Mouse (Mus musculus) embryonic facial prominence, embryonic 13.5 days (tissue): ENCODE measurements around the gene Kcnj11. TPM values are rescaled to one million over a fixed set of nuclear protein-coding genes. Genes with fewer than 3 reads are reported as not detected.
A peak's percentile ranks its signal among the peaks of the same experiment; 100 is the strongest.

Experiments
- ATAC-seq: fragments of 200-750 bp; cut with Nextera tagmentation; 2 replicates; pipeline ENCODE4 v1.8.0; 2017; ENCODE audit warnings: low read depth; ENCODE audit not compliant: insufficient number of reproducible peaks, insufficient read depth, low FRiP score, low TSS enrichment
- H3K27ac ChIP-seq: fragments of 300-500 bp; sonication (generic); 2 replicates; pipeline ENCODE4 v1.5.1; 2015; ENCODE audit warnings: moderate library complexity, mild to moderate bottlenecking, inconsistent platforms
- H3K27me3 ChIP-seq: fragments of 300-500 bp; sonication (generic); 2 replicates; pipeline ENCODE4 v1.6.1; 2015; ENCODE audit warnings: mild to moderate bottlenecking, inconsistent platforms
- H3K36me3 ChIP-seq: fragments of 300-500 bp; sonication (generic); 2 replicates; pipeline ENCODE4 v1.6.1; 2015; ENCODE audit warnings: mild to moderate bottlenecking, inconsistent platforms
- H3K4me1 ChIP-seq: fragments of 300-500 bp; sonication (generic); 2 replicates; pipeline ENCODE4 v1.6.1; 2015; ENCODE audit warnings: inconsistent platforms
- H3K4me2 ChIP-seq: fragments of 300-500 bp; sonication (generic); 2 replicates; pipeline ENCODE4 v1.6.1; 2015; ENCODE audit warnings: moderate library complexity, mild to moderate bottlenecking, inconsistent platforms
- H3K4me3 ChIP-seq: fragments of 300-500 bp; sonication (generic); 2 replicates; pipeline ENCODE4 v1.5.1; 2015; ENCODE audit warnings: mild to moderate bottlenecking, inconsistent platforms
- H3K9ac ChIP-seq: fragments of 300-500 bp; sonication (generic); 2 replicates; pipeline ENCODE4 v1.6.1; 2015; ENCODE audit warnings: mild to moderate bottlenecking, inconsistent platforms
- H3K9me3 ChIP-seq: fragments of 300-500 bp; sonication (generic); 2 replicates; pipeline ENCODE4 v1.6.1; 2016; ENCODE audit warnings: inconsistent platforms
- WGBS: fragments of 180-500 bp; shearing (Covaris S2); methylation state at CpG from one replicate; pipeline ENCODE4 v1.1.7; 2015; ENCODE audit warnings: mixed read lengths; 5-methylcytosine and 5-hydroxymethylcytosine counted together
- polyA plus RNA-seq: library from polyadenylated mRNA; unstranded; fragments of >200 nt; fragmentation: Nextera tagmentation; extraction: Ambion mirVana; gene quantifications from 2 replicates; pipeline ENCODE4 v1.2.1, GENCODE M21; 2015

Gene Kcnj11
- polyA plus RNA-seq = 0.27 TPM in 1 of 2 replicates, not detected in the other

DNA sequence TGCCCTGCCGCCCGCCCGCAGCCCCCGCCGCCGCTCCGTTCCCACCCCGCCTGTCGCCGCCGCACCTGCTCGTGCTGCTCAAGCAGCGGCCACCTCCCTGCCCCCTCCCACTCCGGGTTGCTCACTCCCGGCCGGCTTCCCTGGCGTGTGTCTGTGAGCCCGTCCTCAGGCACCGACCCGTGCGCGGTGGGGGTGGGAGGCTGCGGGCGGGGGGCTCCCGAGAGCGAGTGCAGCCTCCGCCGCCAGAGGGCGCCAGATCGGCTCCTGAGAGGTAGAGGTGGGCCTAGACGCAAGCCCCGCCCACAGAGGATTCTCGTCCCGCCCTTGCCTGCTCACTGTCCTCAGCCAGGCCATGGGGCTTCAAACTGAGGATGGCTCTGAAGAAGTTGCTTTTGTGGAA lies at the start of gene Kcnj11:
Kcnj11 (minus strand) TSS at position 202 of the 400 bp plus-strand sequence.
- Histone ChIP-seq H3K9me3 (no peaks in the 10 kb centered on the region), H3K36me3 (no peaks in the 10 kb centered on the region), H3K4me3 (peak within 1 kb of the TSS; percentile 51), H3K27ac (no peak within 1 kb of the TSS), H3K27me3 (peaks cover 34% of the 10 kb centered on the region), H3K4me2 (peak within 1 kb of the TSS; percentile 80), H3K4me1 (0 out of 2 replicates have a peak, but pooled peaks cover 3% of the 10 kb centered on the region), H3K9ac (peak within 1 kb of the TSS; percentile 68)
- peak; percentile 32 for ATAC-seq
- under 1% methylated on average over 34 of the region's 34 CpGs for WGBS

GRCm38 (mm10) chr7:46147417-46147816 lies 46.9 kb upstream of the Kcnj11 start:
- Histone ChIP-seq H3K27ac (no peak overlapping the region), H3K9ac (no peak overlapping the region)
- no peak for ATAC-seq

DNA sequence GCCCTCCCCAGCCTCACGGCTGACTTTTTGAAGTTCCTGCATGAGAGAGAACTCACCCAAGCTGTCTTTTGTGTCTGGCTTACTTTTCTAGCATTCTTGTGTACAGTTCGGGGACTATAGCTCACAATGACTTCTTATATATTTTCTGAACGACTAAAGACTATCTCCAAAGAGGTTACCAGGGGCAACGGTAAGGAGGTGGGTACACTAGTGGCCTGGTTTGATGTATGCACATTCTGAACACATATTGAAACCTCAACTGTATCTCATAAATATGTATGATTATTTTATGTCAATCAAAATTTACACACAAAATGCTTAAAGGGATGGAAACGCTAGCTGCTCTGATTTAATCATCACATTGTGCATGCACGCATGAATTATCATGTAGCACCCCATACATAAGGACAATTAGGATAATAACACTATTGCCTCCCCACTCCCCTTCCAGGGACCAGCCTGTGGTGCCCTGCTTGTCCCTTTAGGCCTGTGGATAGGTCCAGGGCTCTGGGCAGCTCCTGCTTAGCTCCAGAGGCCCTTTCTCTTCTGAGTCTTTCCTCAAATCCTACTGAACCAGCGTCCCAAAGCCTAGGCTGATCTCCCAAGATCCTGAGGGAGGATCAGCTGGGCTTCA lies 46.2 kb upstream of the Kcnj11 start:
- Histone ChIP-seq H3K9ac (no peak overlapping the region), H3K4me2 (no peak overlapping the region), H3K4me1 (no peaks in the 10 kb centered on the region), H3K4me3 (no peak overlapping the region), H3K27me3 (no peaks in the 10 kb centered on the region), H3K36me3 (no peaks in the 10 kb centered on the region), H3K27ac (no peak overlapping the region), H3K9me3 (no peaks in the 10 kb centered on the region)
- 73% methylated on average over 7 of the region's 7 CpGs for WGBS
- ATAC-seq = no peak

More at GRCm38 (mm10) chr7:46147417-46147816, 46.9 kb upstream of the Kcnj11 start:
- WGBS = 85% methylated on average over 7 of the region's 7 CpGs
- H3K4me3 ChIP-seq = no peak overlapping the region
- no peaks in the 10 kb centered on the region for H3K9me3 ChIP-seq
- H3K4me1 ChIP-seq = no peaks in the 10 kb centered on the region
- no peaks in the 10 kb centered on the region for H3K27me3 ChIP-seq
- no peak overlapping the region for H3K4me2 ChIP-seq
- H3K36me3 ChIP-seq = no peaks in the 10 kb centered on the region

DNA sequence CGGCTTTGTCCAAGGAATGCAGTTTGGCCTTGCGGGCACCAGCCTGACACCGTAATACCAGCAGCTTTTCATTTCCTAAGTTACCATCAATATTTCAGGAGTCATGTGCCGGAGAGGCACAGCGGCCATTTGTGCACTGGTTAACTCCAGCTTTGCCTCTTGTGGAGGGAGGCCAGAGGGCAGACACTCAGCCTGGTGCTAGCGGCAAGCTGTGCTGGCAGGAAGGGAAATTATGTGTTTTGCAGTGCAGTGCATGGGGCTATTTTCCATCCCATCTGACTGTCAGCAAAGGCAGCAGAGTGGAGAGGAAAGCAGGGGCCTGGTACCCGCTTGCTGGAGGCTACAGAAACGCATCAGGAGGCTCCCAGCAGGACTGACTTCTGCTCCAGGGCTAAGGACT lies 43.5 kb upstream of the Kcnj11 start:
- Histone ChIP-seq H3K4me2 (no peak overlapping the region), H3K9me3 (no peaks in the 10 kb centered on the region), H3K4me1 (no peaks in the 10 kb centered on the region), H3K9ac (no peak overlapping the region), H3K27me3 (no peaks in the 10 kb centered on the region), H3K36me3 (no peaks in the 10 kb centered on the region), H3K4me3 (no peak overlapping the region), H3K27ac (no peak overlapping the region)
- no peak for ATAC-seq
- WGBS = 75% methylated on average over 8 of the region's 8 CpGs

DNA sequence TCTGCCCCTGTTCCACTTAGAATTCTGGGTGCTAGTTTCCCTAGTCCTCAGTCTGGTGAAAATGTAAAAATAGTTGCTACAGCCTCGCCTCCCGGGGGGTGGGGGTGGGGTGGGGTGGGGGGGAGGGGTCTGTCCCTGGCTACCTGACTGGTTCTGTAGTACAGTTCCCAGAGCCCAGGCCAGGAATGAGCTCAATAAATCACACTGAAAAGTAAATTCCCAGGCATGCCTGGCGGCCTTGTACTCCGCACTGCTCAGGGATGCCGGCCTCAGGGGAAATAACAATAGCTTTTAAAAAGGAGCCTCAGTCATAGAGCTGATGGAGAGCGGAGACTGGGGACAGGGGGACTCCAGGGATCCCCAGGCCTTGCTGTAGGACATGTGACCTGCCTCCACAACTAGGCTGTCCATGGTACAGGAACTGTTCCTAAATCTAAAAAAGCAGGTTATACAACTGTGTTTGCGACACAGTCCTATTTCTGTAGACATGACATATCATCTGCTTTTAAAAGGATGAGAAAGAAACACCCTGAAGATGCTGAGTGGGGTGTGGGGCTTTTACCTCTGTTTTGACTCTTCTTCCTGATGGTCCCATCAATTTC lies 37.9 kb upstream of the Kcnj11 start:
- no peak overlapping the region for H3K4me2 ChIP-seq
- no peaks in the 10 kb centered on the region for H3K36me3 ChIP-seq
- H3K27ac ChIP-seq = no peak overlapping the region
- no peak overlapping the region for H3K9ac ChIP-seq
- H3K4me1 ChIP-seq = peaks cover 11% of the 10 kb centered on the region
- no peak overlapping the region for H3K4me3 ChIP-seq
- no peak for ATAC-seq
- 0 out of 2 replicates have a peak, but pooled peaks cover 3% of the 10 kb centered on the region for H3K27me3 ChIP-seq
- WGBS = 38% methylated on average over 7 of the region's 7 CpGs
- no peaks in the 10 kb centered on the region for H3K9me3 ChIP-seq

DNA sequence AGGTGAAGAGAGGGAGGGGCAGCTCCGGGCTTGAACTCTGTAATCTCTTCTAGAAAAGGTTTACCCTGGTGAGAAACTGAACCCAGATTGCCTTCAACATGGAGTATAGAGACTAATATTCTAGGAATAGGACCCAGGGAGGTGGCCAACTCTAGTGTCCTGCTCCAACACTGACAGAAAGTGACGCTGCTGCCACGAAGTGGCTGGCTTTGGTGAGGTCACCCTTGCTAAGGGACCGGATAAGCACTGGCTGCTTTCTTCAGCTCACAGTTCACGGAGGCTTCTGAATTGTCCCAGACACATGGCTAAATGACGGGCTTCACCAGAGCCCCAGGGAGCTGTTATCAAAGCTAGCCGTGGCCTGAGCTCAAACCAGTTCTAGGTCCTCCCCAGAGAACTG lies 33.3 kb upstream of the Kcnj11 start:
- no peak for ATAC-seq
- H3K9me3 ChIP-seq = no peaks in the 10 kb centered on the region
- no peak overlapping the region for H3K9ac ChIP-seq
- H3K4me1 ChIP-seq = peaks cover 19% of the 10 kb centered on the region
- no peak overlapping the region for H3K4me2 ChIP-seq
- no peak overlapping the region for H3K4me3 ChIP-seq
- H3K27me3 ChIP-seq = 0 out of 2 replicates have a peak, but pooled peaks cover 3% of the 10 kb centered on the region
- no peak overlapping the region for H3K27ac ChIP-seq
- no peaks in the 10 kb centered on the region for H3K36me3 ChIP-seq
- WGBS = 25% methylated on average over 7 of the region's 7 CpGs

GRCm38 (mm10) chr7:46132229-46132628 lies 31.7 kb upstream of the Kcnj11 start:
- no peak overlapping the region for H3K27ac ChIP-seq
- no peak overlapping the region for H3K4me3 ChIP-seq
- 0 out of 2 replicates have a peak, but pooled peaks cover 3% of the 10 kb centered on the region for H3K27me3 ChIP-seq
- no peak for ATAC-seq
- no peak overlapping the region for H3K4me2 ChIP-seq
- WGBS = 86% methylated on average over 12 of the region's 12 CpGs
- no peaks in the 10 kb centered on the region for H3K9me3 ChIP-seq
- no peaks in the 10 kb centered on the region for H3K36me3 ChIP-seq
- H3K4me1 ChIP-seq = peaks cover 16% of the 10 kb centered on the region
- H3K9ac ChIP-seq = no peak overlapping the region

DNA sequence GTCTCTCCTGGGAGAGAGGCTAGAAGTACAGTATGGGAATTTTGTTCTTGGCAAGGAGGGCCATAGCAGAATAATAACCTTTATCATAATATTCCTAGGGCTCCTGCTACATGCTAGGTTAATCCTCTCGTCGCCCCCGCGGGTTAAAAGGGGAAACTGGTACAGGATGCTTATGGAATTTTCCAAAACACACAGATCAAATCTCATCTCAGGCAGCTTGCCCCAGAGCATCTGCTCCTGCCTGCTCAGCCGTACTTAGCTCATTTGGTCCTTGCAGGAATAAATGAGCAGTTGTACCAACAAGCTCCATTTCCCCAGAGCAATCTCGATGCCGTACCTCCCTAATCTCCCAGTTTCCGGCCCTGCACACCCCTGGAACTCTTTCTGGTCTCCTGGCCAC lies 31.2 kb upstream of the Kcnj11 start:
- H3K4me2 ChIP-seq = no peak overlapping the region
- WGBS = 49% methylated on average over 8 of the region's 8 CpGs
- no peak overlapping the region for H3K4me3 ChIP-seq
- H3K36me3 ChIP-seq = no peaks in the 10 kb centered on the region
- H3K4me1 ChIP-seq = peaks cover 16% of the 10 kb centered on the region
- no peak overlapping the region for H3K9ac ChIP-seq
- H3K27me3 ChIP-seq = 0 out of 2 replicates have a peak, but pooled peaks cover 3% of the 10 kb centered on the region
- H3K9me3 ChIP-seq = no peaks in the 10 kb centered on the region
- H3K27ac ChIP-seq = no peak overlapping the region
- no peak for ATAC-seq

GRCm38 (mm10) chr7:46131266-46131665 lies 30.7 kb upstream of the Kcnj11 start:
- Histone ChIP-seq H3K27me3 (0 out of 2 replicates have a peak, but pooled peaks cover 3% of the 10 kb centered on the region), H3K4me3 (no peak overlapping the region), H3K36me3 (no peaks in the 10 kb centered on the region), H3K9ac (no peak overlapping the region), H3K9me3 (no peaks in the 10 kb centered on the region), H3K4me1 (peaks cover 16% of the 10 kb centered on the region), H3K4me2 (no peak overlapping the region), H3K27ac (no peak overlapping the region)
- ATAC-seq = no peak
- WGBS = 13% methylated on average over 3 of the region's 3 CpGs

GRCm38 (mm10) chr7:46130723-46131122 lies 30.2 kb upstream of the Kcnj11 start:
- Histone ChIP-seq H3K4me2 (no peak overlapping the region), H3K36me3 (no peaks in the 10 kb centered on the region), H3K27ac (no peak overlapping the region), H3K4me1 (peaks cover 16% of the 10 kb centered on the region), H3K27me3 (0 out of 2 replicates have a peak, but pooled peaks cover 3% of the 10 kb centered on the region), H3K9me3 (no peaks in the 10 kb centered on the region), H3K4me3 (no peak overlapping the region), H3K9ac (no peak overlapping the region)
- no peak for ATAC-seq
- WGBS = 69% methylated on average over 7 of the region's 7 CpGs

DNA sequence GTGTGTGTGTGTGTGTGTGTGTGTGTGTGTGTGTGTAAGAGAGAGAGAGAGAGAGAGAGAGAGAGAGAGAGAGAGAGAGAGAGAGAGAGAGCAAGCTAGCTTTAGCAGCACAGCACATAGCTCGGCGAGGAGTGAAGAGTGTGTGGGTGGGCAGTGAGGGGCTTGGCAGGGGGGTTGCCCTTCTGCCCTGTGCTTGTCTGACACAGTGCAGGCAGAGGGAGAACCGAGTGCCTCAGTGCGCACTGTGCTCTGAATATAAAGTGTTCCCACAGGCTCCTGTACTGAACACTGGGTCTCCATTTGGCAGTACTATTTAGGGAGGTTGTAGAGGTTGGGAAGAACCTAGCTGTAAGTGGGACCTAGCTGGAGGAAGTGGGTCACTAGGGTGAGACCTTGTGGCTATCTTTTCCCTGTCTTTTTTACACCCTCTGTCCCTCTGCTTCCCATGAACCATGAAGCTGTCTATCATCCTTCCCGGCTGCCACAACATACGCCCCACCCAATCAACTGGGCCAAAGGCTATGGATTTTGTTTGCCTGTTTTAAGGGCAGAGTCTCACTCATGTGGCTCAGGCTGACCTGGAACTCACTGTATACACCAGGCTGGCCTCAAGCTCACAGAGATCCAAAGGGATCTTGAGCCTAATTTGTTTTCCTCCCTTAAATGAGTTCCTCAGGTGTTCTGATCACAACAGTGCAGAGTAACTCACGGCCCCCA lies 29.1 kb upstream of the Kcnj11 start:
- no peak for ATAC-seq
- Histone ChIP-seq H3K4me1 (peaks cover 16% of the 10 kb centered on the region), H3K36me3 (no peaks in the 10 kb centered on the region), H3K27ac (no peak overlapping the region), H3K9me3 (no peaks in the 10 kb centered on the region), H3K4me3 (no peak overlapping the region), H3K9ac (no peak overlapping the region), H3K27me3 (0 out of 2 replicates have a peak, but pooled peaks cover 3% of the 10 kb centered on the region), H3K4me2 (no peak overlapping the region)
- 44% methylated on average over 7 of the region's 7 CpGs for WGBS
